Mouse (Mus musculus) kidney, postnatal 4 days (tissue): ENCODE measurements around the gene Trim47.

Source experiments
- DNase-seq, 2 experiments: peaks; one replicate each; pipeline ENCODE4 v3.0.0; 2021; ENCODE audit warnings: mixed read lengths in 2 of 2

Trim47 gene

DNA sequence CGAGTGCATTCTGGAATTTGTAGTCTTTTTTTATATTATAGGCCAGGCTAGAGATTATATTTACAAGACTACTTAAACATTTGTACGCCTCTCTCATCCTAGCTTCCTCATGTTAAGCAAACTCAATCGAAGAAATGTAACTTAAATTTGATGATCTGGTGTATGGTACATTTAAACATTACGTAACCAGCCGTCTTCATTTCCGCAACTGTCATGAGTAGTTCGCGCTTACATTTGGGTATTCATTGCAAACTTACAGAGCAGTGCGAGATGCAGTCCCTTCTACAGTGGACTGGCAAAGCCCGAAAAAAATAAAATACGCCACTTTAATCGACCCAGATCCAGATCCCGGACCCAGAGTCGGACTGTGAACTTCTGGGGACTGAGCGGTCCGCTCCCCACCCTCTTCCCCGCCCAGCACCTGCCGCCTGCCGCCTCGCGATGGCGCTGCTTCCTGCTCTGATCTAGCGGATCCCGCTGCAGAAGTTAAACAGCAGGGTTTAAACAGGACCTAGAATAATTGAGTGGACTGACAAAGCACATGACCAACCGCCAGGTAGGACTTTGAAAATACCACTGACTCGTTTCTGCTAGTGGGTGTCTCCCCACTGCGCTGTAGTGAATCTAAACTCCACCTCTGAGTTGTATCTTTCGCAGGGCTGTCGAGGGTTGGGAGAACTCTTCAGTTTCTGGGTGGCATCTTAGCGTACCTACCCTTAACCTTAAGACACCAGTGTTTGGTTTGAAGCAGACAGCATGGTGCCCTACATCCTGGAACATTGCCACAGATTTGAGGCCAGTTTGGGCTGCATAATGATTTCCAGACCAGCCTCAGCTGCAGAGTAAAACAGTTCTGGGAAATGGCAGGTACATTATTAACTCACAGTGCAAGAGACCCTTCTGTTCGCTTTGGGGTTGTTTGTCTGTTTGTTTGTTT lies 39.5 kb downstream of the Trim47 start:
- peak; percentile 94 to 95 for DNase-seq

GRCm38 (mm10) chr11:116086258-116087193 lies 40.5 kb downstream of the Trim47 start, which contains the start of gene Wbp2:
Gene Wbp2, minus strand, starts transcription at chr11:116086995.
- peak; percentile 98 to 99 for DNase-seq

- no peak for DNase-seq
Measured at GRCm38 (mm10) chr11:116084166-116084565, 42.8 kb downstream of the Trim47 start.

GRCm38 (mm10) chr11:116083096-116083672 lies 43.8 kb downstream of the Trim47 start:
- no peak for DNase-seq

- peak; percentile 79 to 80 for DNase-seq
Measured at GRCm38 (mm10) chr11:116081081-116081480, 45.9 kb downstream of the Trim47 start.

- no peak for DNase-seq
Measured at GRCm38 (mm10) chr11:116079511-116079910, 47.5 kb downstream of the Trim47 start.

DNA sequence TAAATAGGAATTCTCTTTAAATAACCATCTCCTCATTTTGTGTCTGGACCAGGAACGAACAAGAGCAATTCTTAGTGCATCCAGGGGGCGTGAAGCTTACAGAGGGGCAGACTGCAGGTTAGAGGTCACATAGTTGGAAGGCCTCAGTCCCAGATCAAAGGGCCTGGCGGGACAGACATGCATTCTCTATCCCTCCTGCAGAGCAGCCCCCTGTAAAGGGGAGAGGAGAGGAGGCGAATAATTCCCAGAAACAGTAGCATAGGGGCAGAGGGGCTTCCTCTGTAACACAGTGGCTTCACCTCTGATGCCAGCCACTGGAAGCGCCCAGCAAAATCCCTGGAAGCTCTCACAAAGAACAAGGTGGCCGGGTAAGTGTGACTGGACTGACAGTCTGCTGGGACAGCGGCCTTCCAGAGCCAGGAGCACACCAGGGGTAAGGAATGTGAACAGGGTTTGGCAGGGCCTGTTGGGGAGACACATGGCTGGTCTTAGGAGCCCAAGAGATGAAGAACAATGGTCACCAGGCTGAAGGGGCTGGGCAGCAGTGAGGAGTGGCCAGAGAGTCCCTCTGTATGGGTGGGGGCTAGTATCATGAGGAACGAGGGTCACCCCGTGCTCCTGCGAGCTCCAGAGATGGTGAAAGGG lies 48.2 kb downstream of the Trim47 start:
- no peak for DNase-seq

- peak; percentile 77 to 83 for DNase-seq
Measured at GRCm38 (mm10) chr11:116078221-116078620, 48.8 kb downstream of the Trim47 start.

GRCm38 (mm10) chr11:116077446-116078204 lies 49.4 kb downstream of the Trim47 start, which contains the start of gene Unc13d:
Gene Unc13d, minus strand, starts transcription at chr11:116077961.
- peak in 1 of 2 experiments; percentile 43 for DNase-seq

GRCm38 (mm10) chr11:116076836-116077235 lies 50.2 kb downstream of the Trim47 start:
- DNase-seq = no peak

- no peak for DNase-seq
Measured at GRCm38 (mm10) chr11:116076266-116076540, 50.8 kb downstream of the Trim47 start.

- no peak for DNase-seq
Measured at GRCm38 (mm10) chr11:116075539-116076265, 51.3 kb downstream of the Trim47 start.

DNA sequence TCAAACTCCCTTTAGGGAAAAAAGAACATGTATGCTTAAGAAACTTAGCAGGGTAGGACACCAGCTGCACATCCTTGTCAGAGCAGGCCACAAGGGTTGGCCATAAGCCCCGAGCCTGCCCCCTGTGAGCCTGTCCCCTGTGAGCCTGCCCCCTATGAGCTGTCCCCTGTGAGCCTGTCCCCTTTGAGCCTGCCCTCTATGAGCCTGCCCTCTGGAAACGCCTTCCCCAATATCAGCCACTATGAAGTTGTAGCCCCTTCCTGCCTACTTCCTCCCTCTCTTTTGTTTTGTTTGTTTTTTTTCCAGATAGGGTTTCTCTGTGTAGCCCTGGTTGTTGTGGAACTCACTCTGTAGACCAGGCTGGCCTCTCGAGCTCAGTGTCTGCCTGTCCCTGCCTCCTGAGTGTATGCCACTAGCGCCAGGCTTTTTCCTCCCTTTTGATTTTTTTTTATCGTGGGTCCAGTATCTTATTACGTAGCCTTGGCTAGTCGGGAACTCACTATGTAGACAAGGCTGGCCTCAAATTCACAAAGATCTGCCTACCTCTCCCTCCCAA lies 52.5 kb downstream of the Trim47 start:
- no peak for DNase-seq

DNA sequence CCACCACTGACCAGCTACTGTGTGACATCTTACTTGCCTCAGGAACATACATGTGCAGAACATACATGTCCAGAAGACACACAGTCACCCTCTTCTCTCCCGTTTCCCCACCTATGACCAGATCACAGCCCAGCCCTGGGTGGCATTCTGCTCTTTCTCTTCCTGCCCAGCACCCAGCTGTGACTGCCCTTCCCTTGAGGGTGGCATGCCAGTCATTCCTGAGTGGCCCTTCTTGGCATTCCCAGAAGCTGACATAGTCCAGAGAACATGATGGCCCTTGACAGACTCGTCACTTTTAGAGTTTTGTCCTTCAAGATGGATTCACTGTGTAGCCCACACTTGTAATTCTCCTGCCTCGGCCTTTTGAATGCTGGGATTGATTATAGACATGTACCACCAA lies 54.4 kb downstream of the Trim47 start:
- no peak for DNase-seq

GRCm38 (mm10) chr11:116071510-116071909 lies 55.5 kb downstream of the Trim47 start:
- peak; percentile 54 to 55 for DNase-seq

DNA sequence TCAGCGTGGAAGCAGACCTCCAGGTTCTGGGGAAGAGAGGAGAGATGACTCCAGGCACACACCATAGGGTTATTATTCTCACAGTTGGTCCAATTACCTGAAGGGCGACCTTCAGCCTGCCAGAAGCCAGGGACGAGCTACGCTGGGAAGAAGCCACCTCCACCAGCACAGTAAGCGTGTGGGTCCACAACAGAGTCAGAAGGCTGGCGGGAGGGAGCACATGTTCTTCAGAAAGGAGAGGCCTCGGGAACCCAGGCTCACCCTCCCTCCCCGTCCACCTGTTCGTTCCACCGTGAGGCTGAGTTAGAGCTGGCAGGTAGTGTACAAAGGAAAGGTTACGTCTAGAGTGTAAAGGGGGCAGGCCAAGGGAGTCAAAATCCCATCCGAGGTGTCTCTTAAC lies 61.7 kb downstream of the Trim47 start:
- DNase-seq = no peak

DNA sequence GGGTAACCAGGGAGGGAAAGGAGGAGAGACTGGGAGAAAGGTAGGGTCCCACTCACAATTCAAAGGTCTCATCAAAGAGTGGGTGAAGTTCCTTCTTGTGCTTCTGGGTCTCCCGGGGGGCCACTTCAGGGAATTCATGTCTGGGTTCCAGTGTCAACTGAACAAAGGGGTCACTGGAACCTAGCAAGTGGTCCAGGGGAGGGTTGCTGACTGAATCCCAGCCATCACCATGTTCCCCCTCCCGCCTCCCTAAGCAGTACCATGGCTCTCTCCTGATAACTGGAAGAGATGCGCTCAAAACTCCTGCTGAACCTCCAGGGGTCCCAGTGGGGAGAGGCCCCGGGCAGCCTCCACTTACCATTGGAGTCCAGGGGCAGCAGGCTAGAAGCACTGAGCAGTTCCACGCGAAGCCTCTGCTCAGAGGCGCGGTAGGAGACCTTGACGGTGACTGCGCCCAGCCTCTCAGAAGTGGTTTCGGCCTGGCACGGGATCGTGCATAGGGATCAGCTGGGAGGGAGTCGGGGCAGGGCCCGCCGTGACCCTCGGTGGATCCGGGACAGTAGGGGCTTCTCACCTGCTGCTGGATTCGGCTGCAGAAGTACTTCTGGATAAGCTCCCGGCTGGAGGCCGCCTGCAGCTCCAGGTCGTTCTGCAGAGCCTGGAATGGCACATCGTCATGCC lies 62.7 kb downstream of the Trim47 start:
- no peak for DNase-seq

DNA sequence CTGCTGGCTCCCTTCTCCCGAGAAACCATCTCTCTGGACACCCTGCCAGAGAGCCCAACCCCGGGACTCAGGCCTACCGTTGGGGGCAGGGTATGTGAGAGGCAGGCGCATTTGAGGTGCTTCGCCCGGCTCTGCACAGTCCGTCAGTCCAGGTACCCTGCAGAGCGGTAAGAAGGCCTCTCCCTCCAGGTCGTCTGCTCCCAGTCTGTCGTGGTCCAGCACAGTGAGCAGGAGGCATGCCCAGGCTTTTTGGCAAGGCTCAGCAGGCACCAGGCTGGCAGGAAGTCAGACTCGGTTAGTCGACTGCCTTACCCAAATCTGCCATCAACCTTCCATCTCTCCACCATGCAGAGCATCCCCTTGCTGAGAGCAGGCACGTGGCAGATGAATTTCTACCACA lies 63.4 kb downstream of the Trim47 start:
- no peak for DNase-seq

GRCm38 (mm10) chr11:116062521-116062920 lies 64.5 kb downstream of the Trim47 start:
- no peak for DNase-seq
